Mouse (Mus musculus) splenic B cell, adult 2 months (primary cell): Measurements from ENCODE around the gene Pax7.

Experiments
- DNase-seq: peaks from one replicate; pipeline ENCODE4 v3.0.0-alpha.2; 2011; ENCODE audit warnings: low read depth, low spot score
- H3K27me3 ChIP-seq: 2 replicates; pipeline ENCODE4 v1.6.1; 2012; ENCODE audit warnings: mild to moderate bottlenecking, low read length, moderate library complexity, mixed read lengths; ENCODE audit not compliant: control insufficient read depth, poor library complexity, insufficient read depth, severe bottlenecking
- H3K36me3 ChIP-seq: 2 replicates; pipeline ENCODE4 v1.6.1; 2012; ENCODE audit warnings: mild to moderate bottlenecking, low read length, moderate library complexity, mixed read lengths; ENCODE audit not compliant: control insufficient read depth, poor library complexity, insufficient read depth, severe bottlenecking

Gene Pax7

GRCm38 (mm10) chr4:139767115-139767718, 66.1 kb downstream of the Pax7 start:
- DNase-seq: no peak
- Histone ChIP-seq H3K36me3 (no peaks in the 10 kb centered on the region), H3K27me3 (no peaks in the 10 kb centered on the region)

GRCm38 (mm10) chr4:139761911-139762310, 71.4 kb downstream of the Pax7 start:
- H3K27me3 ChIP-seq: no peaks in the 10 kb centered on the region
- DNase-seq: no peak
- no peaks in the 10 kb centered on the region for H3K36me3 ChIP-seq

- Histone ChIP-seq H3K27me3 (no peaks in the 10 kb centered on the region), H3K36me3 (no peaks in the 10 kb centered on the region)
- DNase-seq: no peak
Observed at GRCm38 (mm10) chr4:139760736-139761135, 72.6 kb downstream of the Pax7 start.

GRCm38 (mm10) chr4:139758512-139759340, 74.6 kb downstream of the Pax7 start:
- DNase-seq: no peak
- Histone ChIP-seq H3K27me3 (no peaks in the 10 kb centered on the region), H3K36me3 (no peaks in the 10 kb centered on the region)

GRCm38 (mm10) chr4:139756931-139757330, 76.4 kb downstream of the Pax7 start:
- no peaks in the 10 kb centered on the region for H3K27me3 ChIP-seq
- no peak for DNase-seq
- H3K36me3 ChIP-seq: no peaks in the 10 kb centered on the region

- DNase-seq: peak; percentile 56
- Histone ChIP-seq H3K27me3 (no peaks in the 10 kb centered on the region), H3K36me3 (no peaks in the 10 kb centered on the region)
Observed at GRCm38 (mm10) chr4:139754148-139754710, 79.1 kb downstream of the Pax7 start.

- no peak for DNase-seq
- Histone ChIP-seq H3K27me3 (no peaks in the 10 kb centered on the region), H3K36me3 (no peaks in the 10 kb centered on the region)
Observed at GRCm38 (mm10) chr4:139750926-139751325, 82.4 kb downstream of the Pax7 start.

- Histone ChIP-seq H3K27me3 (no peaks in the 10 kb centered on the region), H3K36me3 (no peaks in the 10 kb centered on the region)
- DNase-seq: no peak
Observed at GRCm38 (mm10) chr4:139747190-139747936, 86.0 kb downstream of the Pax7 start.

GRCm38 (mm10) chr4:139746177-139746576, 87.2 kb downstream of the Pax7 start:
- no peak for DNase-seq
- Histone ChIP-seq H3K27me3 (no peaks in the 10 kb centered on the region), H3K36me3 (no peaks in the 10 kb centered on the region)

GRCm38 (mm10) chr4:139744765-139745395, 88.4 kb downstream of the Pax7 start:
- no peaks in the 10 kb centered on the region for H3K27me3 ChIP-seq
- H3K36me3 ChIP-seq: no peaks in the 10 kb centered on the region
- DNase-seq: no peak

- no peaks in the 10 kb centered on the region for H3K36me3 ChIP-seq
- DNase-seq: peak; percentile 74
- H3K27me3 ChIP-seq: no peaks in the 10 kb centered on the region
Observed at GRCm38 (mm10) chr4:139743626-139744025, 89.7 kb downstream of the Pax7 start.

GRCm38 (mm10) chr4:139737035-139737434, 96.3 kb downstream of the Pax7 start:
- Histone ChIP-seq H3K27me3 (no peaks in the 10 kb centered on the region), H3K36me3 (no peaks in the 10 kb centered on the region; the same call in 1 of the 2 replicates)
- no peak for DNase-seq

GRCm38 (mm10) chr4:139727101-139727500, 106.2 kb downstream of the Pax7 start:
- Histone ChIP-seq H3K27me3 (no peaks in the 10 kb centered on the region), H3K36me3 (no peaks in the 10 kb centered on the region)
- DNase-seq: no peak

- no peaks in the 10 kb centered on the region for H3K36me3 ChIP-seq
- H3K27me3 ChIP-seq: no peaks in the 10 kb centered on the region
- no peak for DNase-seq
Observed at GRCm38 (mm10) chr4:139725421-139725820, 107.9 kb downstream of the Pax7 start.
